Mouse (Mus musculus) CD4-positive, CD25-positive, alpha-beta regulatory T cell, adult 2 months (primary cell): ENCODE measurements around the gene Gm10203.
A peak's percentile ranks its signal among the peaks of the same experiment; 100 is the strongest.
"Not testable (repeated sequence)": the region's sequence is repeated elsewhere in the genome, so short reads cannot be mapped to it uniquely, and the experiment has no call there.

Experiments used
- DNase-seq: peaks from one replicate; pipeline ENCODE4 v3.0.0-alpha.2; 2012; ENCODE audit warnings: low read depth, low spot score

Gene Gm10203

GRCm38 (mm10) chr6:149134391-149135150, 4.6 kb downstream of the Gm10203 start:
- DNase-seq, result no peak

GRCm38 (mm10) chr6:149135631-149136030, 5.7 kb downstream of the Gm10203 start:
- no peak for DNase-seq

- DNase-seq, result no peak
Measured at GRCm38 (mm10) chr6:149137936-149138335, 8.0 kb downstream of the Gm10203 start.

- peak; percentile 31 for DNase-seq
Measured at GRCm38 (mm10) chr6:149139011-149139410, 9.0 kb downstream of the Gm10203 start.

GRCm38 (mm10) chr6:149139471-149139870, 9.5 kb downstream of the Gm10203 start, which contains the start of gene Etfbkmt:
Gene Etfbkmt, plus strand, starts transcription at chr6:149139849.
- DNase-seq, result no peak

- peak; percentile 93 for DNase-seq
Measured at GRCm38 (mm10) chr6:149141393-149142173, 11.6 kb downstream of the Gm10203 start.

- DNase-seq, result no peak
Measured at GRCm38 (mm10) chr6:149145143-149145542, 15.2 kb downstream of the Gm10203 start.

GRCm38 (mm10) chr6:149148436-149149229, 18.7 kb downstream of the Gm10203 start:
- DNase-seq, result no peak

GRCm38 (mm10) chr6:149152119-149152518, 22.1 kb downstream of the Gm10203 start:
- DNase-seq, result no peak

GRCm38 (mm10) chr6:149153473-149154115, 23.6 kb downstream of the Gm10203 start:
- no peak for DNase-seq

- DNase-seq, result no peak
Measured at GRCm38 (mm10) chr6:149154116-149155030, 24.4 kb downstream of the Gm10203 start.

GRCm38 (mm10) chr6:149155031-149155841, 25.3 kb downstream of the Gm10203 start:
- no peak for DNase-seq

- DNase-seq, result not testable (repeated sequence)
Measured at GRCm38 (mm10) chr6:149167038-149167437, 37.1 kb downstream of the Gm10203 start.

- no peak for DNase-seq
Measured at GRCm38 (mm10) chr6:149167672-149168071, 37.7 kb downstream of the Gm10203 start.

- no peak for DNase-seq
Measured at GRCm38 (mm10) chr6:149168436-149168835, 38.5 kb downstream of the Gm10203 start.

GRCm38 (mm10) chr6:149169965-149170364, 40.0 kb downstream of the Gm10203 start:
- not testable (repeated sequence) for DNase-seq

GRCm38 (mm10) chr6:149173831-149174625, 44.1 kb downstream of the Gm10203 start:
- DNase-seq, result no peak

GRCm38 (mm10) chr6:149174932-149175570, 45.1 kb downstream of the Gm10203 start:
- no peak for DNase-seq
